Mouse (Mus musculus) effector memory CD4-positive, alpha-beta T cell, adult 7 months (primary cell): ENCODE measurements around the gene Tjp1. TPM values are rescaled to one million over a fixed set of nuclear protein-coding genes. Genes with fewer than 3 reads are reported as not detected.

Experiments used
- polyA plus RNA-seq: library from polyadenylated mRNA; unstranded; fragments of 100-300 nt; shearing (Covaris generic); gene quantifications from one replicate; pipeline ENCODE4 v1.2.1, GENCODE M21; 2017

Gene Tjp1
- polyA plus RNA-seq: 0.21 TPM

DNA sequence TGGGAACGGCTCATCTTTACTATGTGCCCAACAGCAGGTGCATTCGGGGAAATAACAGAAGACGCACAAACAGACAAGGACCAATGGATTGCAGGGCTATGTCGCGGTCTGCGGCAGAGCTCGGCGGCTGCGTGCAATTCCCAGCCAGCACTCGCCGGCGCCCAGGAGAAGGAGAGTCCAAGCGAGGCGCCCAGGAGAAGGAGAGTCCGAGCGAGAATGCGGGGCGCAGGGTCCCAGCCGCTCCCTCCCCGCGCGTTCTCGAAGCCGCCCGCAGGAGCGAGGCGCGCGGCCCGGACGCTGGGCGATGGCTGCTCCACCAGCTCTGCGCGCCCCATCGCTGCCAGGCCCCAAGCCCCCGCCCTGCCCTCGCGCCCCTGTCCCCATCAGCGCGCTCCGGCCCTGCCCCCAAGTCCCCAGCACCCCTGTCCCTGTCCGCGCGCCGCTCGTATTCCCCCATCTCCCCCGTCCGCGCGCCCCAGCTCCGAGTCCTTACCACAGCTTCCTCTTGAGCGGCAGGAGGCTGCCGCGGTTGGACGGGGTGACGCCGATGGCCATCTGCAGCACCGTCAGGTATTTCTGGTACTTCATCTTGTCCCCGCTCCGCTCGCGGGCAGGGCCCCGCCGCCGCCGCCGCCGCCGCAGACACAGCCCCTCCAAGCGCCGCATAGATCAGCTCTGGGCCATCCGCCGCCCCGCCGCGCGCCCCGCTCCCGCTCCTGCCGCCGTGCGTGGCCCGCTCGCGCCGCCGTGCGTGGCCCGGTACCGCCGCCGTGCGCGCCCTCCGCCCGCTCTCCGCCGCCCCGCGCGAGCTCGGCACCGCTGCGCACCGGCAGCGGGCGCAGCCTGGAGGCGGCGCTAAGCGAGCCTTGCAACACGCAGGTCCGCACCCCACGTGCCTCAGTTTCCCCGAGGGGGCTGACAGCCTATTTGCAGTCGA, at the start of gene Tjp1:
Gene Tjp1 (minus strand): TSS at position 711 of the 937 bp plus-strand sequence.

Other genes with a start within 250 kb of the Tjp1 start
- 4.1 TPM for gene Tarsl2, start 117.1 kb upstream of the Tjp1 start, polyA plus RNA-seq
- 36.9 TPM for gene Tm2d3, start 163.4 kb upstream of the Tjp1 start, polyA plus RNA-seq